Mouse (Mus musculus): ENCODE data around the gene Pef1. TPM values are rescaled to one million over a fixed set of nuclear protein-coding genes. Genes with fewer than 3 reads are reported as not detected.

The Pef1 gene
- polyA plus RNA-seq, 1 experiment from 2014 or later = 65.6 TPM

DNA sequence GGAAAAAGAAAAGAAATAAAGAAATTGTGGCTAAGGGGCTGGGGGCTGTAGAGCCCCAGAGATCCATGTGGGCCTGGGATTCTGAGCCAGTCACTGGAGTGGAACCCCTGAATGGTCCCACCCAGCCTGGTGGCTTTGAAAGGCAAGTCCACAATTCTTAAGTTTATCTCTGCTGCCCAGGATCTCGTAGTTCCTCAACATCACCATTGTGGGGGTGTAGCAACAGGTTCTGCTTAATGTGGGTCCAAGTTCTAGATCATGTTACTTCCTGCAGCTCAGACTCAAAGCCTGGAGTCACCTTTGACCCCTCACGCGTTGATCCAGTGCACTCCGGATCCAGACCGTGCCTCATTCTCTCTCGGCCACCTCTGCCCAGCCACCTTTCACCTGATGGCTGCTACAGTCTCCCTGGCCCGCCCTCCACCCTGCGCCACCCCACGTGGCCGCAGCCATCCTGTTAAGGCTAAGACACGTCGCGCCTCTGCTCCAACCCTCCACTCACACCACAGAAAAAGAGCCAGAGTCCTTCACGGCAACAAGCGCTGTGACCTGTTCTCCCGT lies 67.1 kb downstream of the Pef1 start:
- H3K4me3 ChIP-seq = no peak overlapping the region
- no peaks in the 10 kb centered on the region for H3K9me3 ChIP-seq
- H3K27ac ChIP-seq = no peak overlapping the region
- peaks cover 48% of the 10 kb centered on the region for H3K4me1 ChIP-seq
- no peak for ATAC-seq (ENCODE audit: insufficient number of reproducible peaks, insufficient read depth, low FRiP score, low TSS enrichment)
- 75% methylated on average over 16 of the region's 16 CpGs for WGBS
- no peak overlapping the region for H3K9ac ChIP-seq
- H3K4me2 ChIP-seq (replicated peaks) = no peak overlapping the region
- H3K27me3 ChIP-seq = peaks cover 21% of the 10 kb centered on the region
- no peaks in the 10 kb centered on the region for H3K36me3 ChIP-seq

DNA sequence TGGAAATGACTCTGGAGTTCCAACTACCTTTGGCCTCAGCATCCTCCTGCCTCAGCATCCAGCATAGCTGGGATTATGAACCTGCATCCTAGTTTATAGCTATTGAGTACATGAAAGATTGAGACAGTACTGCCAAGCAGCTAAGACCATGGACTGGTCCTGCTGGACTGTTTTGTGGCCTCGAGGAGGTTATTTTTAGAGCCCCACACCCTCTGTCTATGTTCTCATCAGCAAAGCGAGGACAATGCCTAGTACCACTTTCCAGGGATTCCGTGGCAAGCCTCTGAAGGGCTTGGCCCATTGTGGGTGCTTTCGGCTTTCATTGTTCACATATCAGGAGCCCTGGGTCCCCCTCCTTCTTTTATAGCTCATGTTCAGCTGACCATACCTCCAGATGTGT lies 68.0 kb downstream of the Pef1 start:
- ATAC-seq (ENCODE audit: insufficient number of reproducible peaks, insufficient read depth, low FRiP score, low TSS enrichment) = no peak
- Histone ChIP-seq H3K4me2 (replicated peaks) (no peak overlapping the region), H3K9me3 (no peaks in the 10 kb centered on the region), H3K27ac (no peak overlapping the region), H3K27me3 (peaks cover 26% of the 10 kb centered on the region), H3K4me3 (no peak overlapping the region), H3K4me1 (peaks cover 56% of the 10 kb centered on the region), H3K36me3 (no peaks in the 10 kb centered on the region), H3K9ac (no peak overlapping the region)
- 89% methylated on average over 4 of the region's 4 CpGs for WGBS

DNA sequence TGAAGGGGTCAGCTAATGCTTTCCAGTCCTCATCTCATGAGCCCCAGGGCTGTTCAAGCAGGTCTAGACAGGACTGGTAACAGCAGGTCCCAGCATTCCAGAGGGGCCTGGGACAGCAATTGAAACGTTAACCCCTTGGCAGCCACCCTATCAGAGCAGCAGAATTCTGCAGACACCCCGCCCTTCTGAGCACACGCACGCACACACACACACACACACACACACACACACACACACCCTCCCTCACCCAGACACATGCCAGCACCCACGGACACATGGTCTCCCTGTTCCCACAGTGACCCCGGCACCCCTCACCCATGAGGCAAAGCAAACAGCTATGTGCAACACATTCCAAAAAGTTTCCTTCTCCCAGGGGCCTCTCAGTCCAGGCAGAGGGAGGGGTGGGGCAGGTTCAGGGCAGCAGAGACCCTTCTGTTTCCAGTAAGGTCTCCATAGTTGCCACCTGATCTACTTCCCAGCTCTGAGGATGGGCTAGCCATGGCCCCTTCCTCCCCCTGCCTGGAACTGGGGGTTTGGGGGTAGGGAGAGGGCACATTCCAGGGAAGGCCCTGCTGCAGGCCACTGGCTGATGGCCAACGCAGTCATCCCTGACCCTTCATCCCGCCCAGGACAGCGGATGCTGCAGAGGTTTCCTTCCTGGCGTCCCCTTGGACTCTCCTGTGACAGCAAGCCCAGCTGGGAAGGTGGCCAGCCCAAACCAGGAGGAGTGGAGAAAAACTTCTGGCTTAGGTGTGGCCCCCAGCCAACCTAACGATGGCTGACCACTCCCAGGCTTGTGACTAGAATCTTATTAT lies 69.8 kb downstream of the Pef1 start:
- no peak for ATAC-seq (ENCODE audit: insufficient number of reproducible peaks, insufficient read depth, low FRiP score, low TSS enrichment)

DNA sequence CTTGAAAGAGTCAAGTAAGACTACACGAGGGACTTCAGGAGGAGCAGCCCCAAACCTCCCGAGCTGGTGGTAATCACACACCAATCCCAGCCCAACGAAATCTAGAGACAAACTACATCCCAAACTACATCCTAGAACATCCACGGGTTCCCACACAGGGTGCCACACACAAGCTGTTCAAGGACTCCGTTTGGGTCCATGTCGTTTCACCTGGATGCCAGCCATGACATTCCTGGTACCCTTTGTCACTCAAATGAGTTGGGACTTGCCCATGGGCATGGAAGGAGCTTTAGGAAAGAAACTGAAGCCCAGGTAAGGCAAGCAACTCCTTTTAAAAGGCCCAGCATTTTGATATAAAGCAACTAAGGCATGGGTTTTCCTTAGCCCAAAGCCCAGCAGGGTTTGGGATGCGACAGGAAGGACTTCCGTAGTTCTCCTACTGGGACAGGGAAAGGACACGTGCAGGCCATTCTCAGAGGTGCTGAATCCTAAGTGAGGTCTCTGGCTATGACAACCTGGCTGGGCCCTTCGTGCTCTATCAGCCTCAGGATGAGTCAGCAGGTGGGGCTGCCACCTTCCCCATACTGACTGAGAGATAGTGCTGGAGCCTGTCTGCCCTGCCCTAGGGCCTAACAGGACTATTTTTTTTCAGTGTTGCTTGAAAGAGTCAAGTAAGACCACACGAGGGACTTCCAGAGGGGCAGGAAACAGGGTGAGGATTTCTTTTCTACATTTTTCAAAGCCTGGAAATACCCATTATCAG lies 70.9 kb downstream of the Pef1 start:
- peak overlapping the region; percentile 49; the same call in 1 of the 2 replicates for H3K4me2 ChIP-seq (replicated peaks)
- no peak overlapping the region for H3K27ac ChIP-seq
- peaks cover 42% of the 10 kb centered on the region for H3K4me1 ChIP-seq
- no peak for ATAC-seq (ENCODE audit: insufficient number of reproducible peaks, insufficient read depth, low FRiP score, low TSS enrichment)
- H3K9me3 ChIP-seq = no peaks in the 10 kb centered on the region
- H3K9ac ChIP-seq = no peak overlapping the region
- WGBS = 65% methylated on average over 11 of the region's 11 CpGs
- H3K27me3 ChIP-seq = peaks cover 31% of the 10 kb centered on the region
- H3K4me3 ChIP-seq = no peak overlapping the region
- no peaks in the 10 kb centered on the region for H3K36me3 ChIP-seq

More for the DNA sequence above, 69.8 kb downstream of the Pef1 start:
- Histone ChIP-seq H3K4me3 (no peak overlapping the region), H3K36me3 (no peaks in the 10 kb centered on the region), H3K9ac (no peak overlapping the region), H3K4me2 (replicated peaks) (0 out of 2 replicates have a peak overlapping the region, but pooled peaks have one; percentile 2), H3K4me1 (peaks cover 50% of the 10 kb centered on the region), H3K9me3 (no peaks in the 10 kb centered on the region), H3K27me3 (peaks cover 31% of the 10 kb centered on the region), H3K27ac (0 out of 2 replicates have a peak overlapping the region, but pooled peaks have one; percentile 12)
- 46% methylated on average over 11 of the region's 11 CpGs for WGBS

DNA sequence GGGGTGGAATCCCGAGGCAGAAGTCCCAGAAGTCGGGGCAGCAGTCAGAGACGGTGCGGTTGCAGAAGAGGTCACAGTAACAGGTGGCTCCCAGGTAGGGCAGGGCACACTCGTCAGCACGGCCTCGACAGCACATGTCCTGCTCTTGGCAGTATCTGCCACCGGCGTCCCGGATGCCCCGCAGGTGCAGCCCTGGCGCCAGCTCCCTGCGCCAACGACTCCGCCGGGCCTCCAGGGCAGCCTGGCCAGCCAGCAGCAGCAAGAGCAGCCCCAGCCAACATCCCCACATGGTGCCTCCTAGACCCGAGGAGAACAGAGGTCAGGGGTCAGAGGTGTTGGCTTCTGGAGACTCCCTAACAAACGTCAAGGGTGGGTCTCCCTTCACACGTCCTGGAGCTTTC lies 71.6 kb downstream of the Pef1 start:
- H3K27ac ChIP-seq = no peak overlapping the region
- H3K36me3 ChIP-seq = no peaks in the 10 kb centered on the region
- no peak overlapping the region for H3K9ac ChIP-seq
- H3K4me3 ChIP-seq = no peak overlapping the region
- no peak for ATAC-seq (ENCODE audit: insufficient number of reproducible peaks, insufficient read depth, low FRiP score, low TSS enrichment)
- peaks cover 36% of the 10 kb centered on the region for H3K4me1 ChIP-seq
- H3K9me3 ChIP-seq = no peaks in the 10 kb centered on the region
- H3K27me3 ChIP-seq = peaks cover 31% of the 10 kb centered on the region
- 33% methylated on average over 19 of the region's 19 CpGs for WGBS
- peak overlapping the region; percentile 49 for H3K4me2 ChIP-seq (replicated peaks)

DNA sequence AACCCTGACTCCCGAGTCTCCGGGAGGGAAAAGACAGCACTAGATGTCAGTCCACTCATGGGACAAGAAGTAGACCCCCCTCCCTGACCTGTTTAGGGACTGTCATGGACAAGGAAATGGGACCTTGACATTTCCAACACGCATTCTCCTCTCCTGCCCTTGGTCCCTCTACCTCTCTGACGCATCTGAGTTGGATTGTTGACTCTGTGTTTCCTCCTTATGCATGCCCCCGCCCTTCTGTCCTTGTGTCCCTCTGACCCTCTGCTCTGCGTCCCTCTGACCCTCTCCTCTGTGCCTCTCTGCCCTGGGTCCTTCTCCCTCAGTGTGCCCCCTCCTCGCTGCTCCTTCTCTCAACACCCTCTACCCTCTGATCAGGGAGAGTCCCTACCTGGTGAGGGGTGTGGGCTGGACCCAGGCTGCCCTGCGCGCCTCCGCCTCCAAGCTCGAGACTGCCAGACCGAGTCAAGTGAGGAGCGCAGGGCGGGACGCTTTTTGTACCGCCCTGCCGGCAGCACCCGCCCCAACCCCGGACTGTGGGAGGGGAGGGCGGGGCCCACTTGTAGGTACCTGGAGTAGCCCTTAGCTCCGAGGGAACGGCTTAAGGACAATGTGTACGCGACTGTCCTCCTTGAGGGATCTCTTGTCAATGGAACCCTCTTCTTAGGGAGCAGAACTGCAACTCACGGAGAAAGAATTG lies 72.1 kb downstream of the Pef1 start:
- H3K27me3 ChIP-seq = peaks cover 31% of the 10 kb centered on the region
- H3K36me3 ChIP-seq = no peaks in the 10 kb centered on the region
- 2% methylated on average over 25 of the region's 25 CpGs for WGBS
- peaks cover 36% of the 10 kb centered on the region for H3K4me1 ChIP-seq
- ATAC-seq (ENCODE audit: insufficient number of reproducible peaks, insufficient read depth, low FRiP score, low TSS enrichment) = peak; percentile 44; the same call in 1 of the 2 replicates
- H3K9me3 ChIP-seq = no peaks in the 10 kb centered on the region
- H3K27ac ChIP-seq = no peak overlapping the region
- peak overlapping the region; percentile 22 for H3K4me3 ChIP-seq
- H3K9ac ChIP-seq = peak overlapping the region; percentile 3; the same call in 1 of the 2 replicates
- H3K4me2 ChIP-seq (replicated peaks) = peak overlapping the region; percentile 49

DNA sequence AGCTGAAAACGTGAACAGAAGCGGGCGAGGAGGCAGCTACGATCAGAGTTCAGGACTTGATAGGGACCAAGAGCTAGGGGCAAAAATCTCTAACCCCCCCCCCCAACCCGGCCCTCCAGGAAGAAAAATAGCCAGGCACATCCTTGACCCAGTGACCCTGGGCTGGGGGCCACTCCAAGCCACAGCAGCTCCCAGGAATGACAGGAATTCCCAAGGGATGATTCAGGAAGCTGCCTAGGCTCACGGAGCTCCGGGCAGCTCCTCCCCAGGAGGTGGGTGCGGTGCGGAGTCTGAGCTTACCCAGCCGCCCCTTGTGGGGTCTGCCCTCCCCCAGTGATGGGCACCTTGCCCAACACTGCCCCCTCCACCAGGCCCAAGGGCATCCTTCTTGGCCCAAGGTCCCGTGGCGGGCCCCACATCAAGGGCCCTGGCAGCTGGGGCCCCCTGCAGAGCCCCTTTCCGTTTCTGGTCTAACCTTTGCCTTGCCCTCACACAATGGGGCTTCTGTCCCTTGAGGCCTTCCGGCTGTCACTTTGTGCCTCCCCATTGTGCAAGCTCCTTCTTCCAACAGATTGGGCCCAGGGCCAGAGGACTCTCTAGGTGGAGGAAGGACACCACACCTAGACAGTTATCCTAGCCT lies 72.8 kb downstream of the Pef1 start, which contains the start of gene Tinagl1:
Gene Tinagl1 (minus strand): TSS at position 51 of the 640 bp plus-strand sequence.
- WGBS = 5% methylated on average over 14 of the region's 14 CpGs
- Histone ChIP-seq H3K27ac (no peak within 1 kb of the TSS), H3K36me3 (no peaks in the 10 kb centered on the region), H3K27me3 (peaks cover 31% of the 10 kb centered on the region), H3K9ac (peak within 1 kb of the TSS; percentile 3; the same call in 1 of the 2 replicates), H3K4me3 (peak within 1 kb of the TSS; percentile 22), H3K4me2 (replicated peaks) (peak within 1 kb of the TSS; percentile 49), H3K4me1 (peaks cover 36% of the 10 kb centered on the region), H3K9me3 (no peaks in the 10 kb centered on the region)
- no peak for ATAC-seq (ENCODE audit: insufficient number of reproducible peaks, insufficient read depth, low FRiP score, low TSS enrichment)

DNA sequence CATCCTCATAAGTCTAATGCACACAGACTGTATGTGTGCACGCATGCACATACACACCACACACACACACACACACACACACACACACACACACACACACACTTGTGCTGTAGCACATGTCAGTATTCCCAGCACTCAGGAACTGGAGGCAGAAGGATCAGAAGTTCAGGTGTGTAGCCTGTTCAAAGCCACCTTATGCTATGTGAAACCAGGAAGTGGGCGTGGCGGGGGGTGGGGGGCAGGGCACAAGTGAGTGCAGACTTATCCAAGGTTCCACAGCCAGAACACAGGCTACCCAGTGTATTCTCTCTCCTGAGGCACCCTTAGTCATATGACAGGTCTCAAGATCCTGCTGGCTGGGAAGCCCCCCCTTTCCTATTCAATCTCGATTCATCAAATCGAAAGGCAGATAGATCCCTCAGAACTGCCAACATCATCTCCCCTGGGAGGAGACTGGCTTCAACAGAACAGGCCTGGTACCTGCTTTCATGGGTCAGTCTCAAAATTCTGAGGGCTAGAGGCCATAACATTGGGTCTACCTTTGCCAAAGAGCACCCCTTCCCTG lies 73.9 kb downstream of the Pef1 start:
- 74% methylated on average over 5 of the region's 5 CpGs for WGBS

DNA sequence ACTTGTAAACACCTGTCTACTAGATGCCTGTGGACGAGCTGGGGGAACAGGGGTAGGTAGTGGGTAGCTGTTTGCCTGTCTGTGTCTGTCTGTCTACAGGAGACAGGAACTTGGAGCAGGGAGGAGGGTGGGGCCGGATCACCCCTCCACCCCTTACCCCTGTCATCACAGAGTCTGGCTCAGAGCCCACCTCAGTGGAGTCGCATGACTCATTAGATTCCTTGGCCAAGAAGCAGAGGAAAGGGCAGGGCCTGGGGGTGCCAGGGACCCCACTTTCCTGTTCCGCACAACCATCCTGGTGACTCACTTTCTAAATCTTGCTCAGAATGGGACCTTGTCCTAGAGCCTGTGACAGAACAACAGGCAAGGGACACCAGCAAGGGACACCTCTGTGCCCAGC lies 74.7 kb downstream of the Pef1 start:
- H3K4me1 ChIP-seq = peaks cover 27% of the 10 kb centered on the region
- no peak overlapping the region for H3K4me2 ChIP-seq (replicated peaks)
- H3K4me3 ChIP-seq = no peak overlapping the region
- H3K9me3 ChIP-seq = no peaks in the 10 kb centered on the region
- WGBS = 73% methylated on average over 4 of the region's 4 CpGs
- H3K27me3 ChIP-seq = peaks cover 31% of the 10 kb centered on the region
- ATAC-seq (ENCODE audit: insufficient number of reproducible peaks, insufficient read depth, low FRiP score, low TSS enrichment) = no peak
- no peak overlapping the region for H3K27ac ChIP-seq
- H3K9ac ChIP-seq = no peak overlapping the region
- H3K36me3 ChIP-seq = no peaks in the 10 kb centered on the region

More for the DNA sequence above, 73.9 kb downstream of the Pef1 start:
- Histone ChIP-seq H3K27me3 (peaks cover 31% of the 10 kb centered on the region), H3K4me2 (replicated peaks) (no peak overlapping the region), H3K9me3 (no peaks in the 10 kb centered on the region), H3K4me3 (no peak overlapping the region), H3K27ac (no peak overlapping the region), H3K36me3 (no peaks in the 10 kb centered on the region), H3K9ac (no peak overlapping the region), H3K4me1 (peaks cover 36% of the 10 kb centered on the region)
- no peak for ATAC-seq (ENCODE audit: insufficient number of reproducible peaks, insufficient read depth, low FRiP score, low TSS enrichment)

DNA sequence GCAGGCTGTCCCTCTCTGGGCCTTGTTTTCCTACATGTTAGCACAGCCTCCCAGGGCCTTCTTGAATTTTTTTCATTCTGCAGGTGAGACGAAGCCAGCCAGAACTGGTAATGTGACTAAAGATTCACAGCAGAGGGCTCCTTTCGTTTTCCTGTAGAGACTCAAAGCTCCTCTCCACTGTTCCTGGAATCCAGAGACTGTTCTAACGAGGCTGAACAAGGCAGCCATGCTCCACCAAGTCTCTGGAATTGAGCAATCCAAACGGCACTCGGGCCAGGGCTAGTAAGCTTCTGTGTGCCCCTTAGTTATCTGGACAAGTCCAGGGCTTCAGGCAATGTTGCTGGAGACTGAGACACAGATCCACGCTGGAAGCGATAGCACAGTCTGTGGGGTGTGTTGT lies 75.2 kb downstream of the Pef1 start:
- no peak overlapping the region for H3K4me2 ChIP-seq (replicated peaks)
- no peaks in the 10 kb centered on the region for H3K36me3 ChIP-seq
- H3K9ac ChIP-seq = no peak overlapping the region
- no peak overlapping the region for H3K4me3 ChIP-seq
- peaks cover 31% of the 10 kb centered on the region for H3K27me3 ChIP-seq
- 0 out of 2 replicates have a peak overlapping the region, but pooled peaks have one; percentile 30 for H3K27ac ChIP-seq
- H3K4me1 ChIP-seq = peaks cover 23% of the 10 kb centered on the region
- WGBS = 54% methylated on average over 7 of the region's 7 CpGs
- no peak for ATAC-seq (ENCODE audit: insufficient number of reproducible peaks, insufficient read depth, low FRiP score, low TSS enrichment)
- no peaks in the 10 kb centered on the region for H3K9me3 ChIP-seq

Measured in embryonic facial prominence, embryonic 12.5 days (tissue).